Mouse (Mus musculus) brain, embryonic 14.5 days (tissue): ENCODE data around the gene Tas2r126. TPM values are rescaled to one million over a fixed set of nuclear protein-coding genes. Genes with fewer than 3 reads are reported as not detected.
"Not testable (repeated sequence)": the region's sequence is repeated elsewhere in the genome, so short reads cannot be mapped to it uniquely, and the experiment has no call there.

ENCODE experiments used
- DNase-seq: peaks from one replicate; pipeline ENCODE4 v3.0.0-alpha.2; 2011; ENCODE audit warnings: low read depth
- CTCF ChIP-seq: fragments of 200-500 bp; IDR thresholded peaks from 2 replicates; pipeline ENCODE4 v1.5.1; 2012; ENCODE audit warnings: inconsistent platforms, mild to moderate bottlenecking, moderate library complexity, borderline replicate concordance; ENCODE audit not compliant: insufficient read depth, insufficient read length; ENCODE audit errors: extremely low read depth
- POLR2A ChIP-seq: fragments of 200-500 bp; IDR thresholded peaks from 2 replicates; pipeline ENCODE4 v1.6.1; 2012; ENCODE audit warnings: mild to moderate bottlenecking, inconsistent platforms, borderline replicate concordance; ENCODE audit not compliant: poor library complexity, insufficient read depth, insufficient read length, severe bottlenecking; ENCODE audit errors: extremely low read depth
- polyA plus RNA-seq: library from polyadenylated mRNA; depleted of rRNA; stranded (reverse); fragments of >200 nt; gene quantifications from 2 replicates; pipeline ENCODE4 v1.2.3, GENCODE M21; 2012; rRNA removed

Tas2r126 gene
- polyA plus RNA-seq, 1 experiment: 0.10 TPM

GRCm38 (mm10) chr6:42433554-42433953 lies 781 bp upstream of the Tas2r126 start:
- DNase-seq: no peak
- no peak for TF ChIP-seq POLR2A

- no peak for DNase-seq
- TF ChIP-seq POLR2A (no peak), CTCF (no peak)
Observed at GRCm38 (mm10) chr6:42435490-42435889, 1.2 kb downstream of the Tas2r126 start.

- TF ChIP-seq CTCF: no peak
- TF ChIP-seq POLR2A: no peak
Observed at GRCm38 (mm10) chr6:42441395-42441794, 7.1 kb downstream of the Tas2r126 start.

GRCm38 (mm10) chr6:42444491-42444890 lies 10.2 kb downstream of the Tas2r126 start:
- DNase-seq: no peak
- TF ChIP-seq POLR2A (no peak), CTCF (no peak)

More at GRCm38 (mm10) chr6:42441395-42441794, 7.1 kb downstream of the Tas2r126 start:
- no peak for DNase-seq

GRCm38 (mm10) chr6:42447381-42447780 lies 13.0 kb downstream of the Tas2r126 start:
- TF ChIP-seq CTCF: no peak
- TF ChIP-seq POLR2A: no peak
- no peak for DNase-seq

GRCm38 (mm10) chr6:42465096-42465495 lies 30.8 kb downstream of the Tas2r126 start, which contains the start of gene Olfr458:
TSS of gene Olfr458 (minus strand) at chr6:42465196.
- no peak for DNase-seq
- TF ChIP-seq POLR2A: no peak
- no peak for TF ChIP-seq CTCF

- TF ChIP-seq POLR2A (no peak), CTCF (no peak)
- no peak for DNase-seq
Observed at GRCm38 (mm10) chr6:42470542-42470941, 36.2 kb downstream of the Tas2r126 start.

GRCm38 (mm10) chr6:42471298-42471697 lies 37.0 kb downstream of the Tas2r126 start:
- DNase-seq: not testable (repeated sequence)

GRCm38 (mm10) chr6:42476235-42476634 lies 41.9 kb downstream of the Tas2r126 start, which contains the start of gene Olfr457:
TSS of gene Olfr457 (minus strand) at chr6:42476335.
- TF ChIP-seq CTCF (no peak), POLR2A (no peak)
- DNase-seq: no peak

GRCm38 (mm10) chr6:42484633-42485032 lies 50.3 kb downstream of the Tas2r126 start:
- TF ChIP-seq CTCF (no peak), POLR2A (no peak)

More at GRCm38 (mm10) chr6:42484633-42485032, 50.3 kb downstream of the Tas2r126 start:
- no peak for DNase-seq

Other genes starting within 250 kb of the Tas2r126 start
- not detected in 2 replicates for gene Tas2r144, start 219.2 kb upstream of the Tas2r126 start, polyA plus RNA-seq
- 6.7 and 7.1 TPM in 2 replicates for gene Gstk1, start 188.6 kb upstream of the Tas2r126 start, polyA plus RNA-seq
- gene Tmem139, start 172.6 kb upstream of the Tas2r126 start, polyA plus RNA-seq: 0.14 TPM in 1 of 2 replicates, not detected in the other
- gene Casp2, start 169.6 kb upstream of the Tas2r126 start, polyA plus RNA-seq: 76.1 and 101 TPM in 2 replicates
- 11.0 and 12.0 TPM in 2 replicates for gene Clcn1, start 147.8 kb upstream of the Tas2r126 start, polyA plus RNA-seq
- 30.9 and 37.9 TPM in 2 replicates for gene Fam131b, start 109.9 kb upstream of the Tas2r126 start, polyA plus RNA-seq
- gene Zyx, start 84.9 kb upstream of the Tas2r126 start, polyA plus RNA-seq: 59.5 and 76.3 TPM in 2 replicates
- 1.2 and 1.3 TPM in 2 replicates for gene Epha1, start 61.3 kb upstream of the Tas2r126 start, polyA plus RNA-seq
- 0.16 and 0.29 TPM in 2 replicates for gene Tas2r143, start 34.3 kb upstream of the Tas2r126 start, polyA plus RNA-seq
- gene Tas2r135, start 29.1 kb upstream of the Tas2r126 start, polyA plus RNA-seq: 0.07 TPM in 1 of 2 replicates, not detected in the other
- not detected in 2 replicates for gene Olfr458, start 30.7 kb downstream of the Tas2r126 start, polyA plus RNA-seq
- not detected in 2 replicates for gene Olfr457, start 41.8 kb downstream of the Tas2r126 start, polyA plus RNA-seq
- not detected in 2 replicates for gene Olfr456, start 52.7 kb downstream of the Tas2r126 start, polyA plus RNA-seq
- not detected in 2 replicates for gene Olfr455, start 113.1 kb downstream of the Tas2r126 start, polyA plus RNA-seq
- gene Tcaf3, start 163.2 kb downstream of the Tas2r126 start, polyA plus RNA-seq: not detected in 2 replicates
- 0.79 and 1.6 TPM in 2 replicates for gene Tcaf2, start 210.7 kb downstream of the Tas2r126 start, polyA plus RNA-seq